Mouse (Mus musculus) right cerebral cortex, postnatal 36 days (tissue): ENCODE measurements around the gene Ces1g.
A peak's percentile ranks its signal among the peaks of the same experiment; 100 is the strongest.

Source experiments
- DNase-seq, 2 experiments: peaks; one replicate each; pipeline ENCODE4 v3.0.0; 2022; ENCODE audit warnings: low spot score in 2 of 2, mixed read lengths in 1 of 2

Ces1g gene

DNA sequence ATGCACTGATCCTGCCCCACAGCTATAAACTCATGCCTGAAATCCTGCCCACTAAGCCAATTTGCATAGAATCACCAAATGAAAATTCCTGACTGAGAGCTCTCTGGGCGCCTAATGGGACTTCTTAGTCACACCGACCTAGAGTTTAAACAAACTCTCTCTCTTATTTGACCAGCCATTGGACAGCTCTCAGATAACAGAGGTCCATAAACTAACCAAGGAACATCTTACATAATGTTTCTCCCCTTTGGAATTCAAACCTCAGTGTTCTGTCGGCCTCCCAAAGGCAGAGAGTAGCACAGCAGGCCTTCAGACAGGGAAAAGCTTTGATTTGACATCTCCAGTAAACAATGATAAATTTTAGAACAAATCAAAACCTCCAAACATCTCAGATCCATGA, at the start of gene Ces1g:
Gene Ces1g (minus strand): TSS at position 102 of the 400 bp plus-strand sequence.
- DNase-seq, result no peak

DNA sequence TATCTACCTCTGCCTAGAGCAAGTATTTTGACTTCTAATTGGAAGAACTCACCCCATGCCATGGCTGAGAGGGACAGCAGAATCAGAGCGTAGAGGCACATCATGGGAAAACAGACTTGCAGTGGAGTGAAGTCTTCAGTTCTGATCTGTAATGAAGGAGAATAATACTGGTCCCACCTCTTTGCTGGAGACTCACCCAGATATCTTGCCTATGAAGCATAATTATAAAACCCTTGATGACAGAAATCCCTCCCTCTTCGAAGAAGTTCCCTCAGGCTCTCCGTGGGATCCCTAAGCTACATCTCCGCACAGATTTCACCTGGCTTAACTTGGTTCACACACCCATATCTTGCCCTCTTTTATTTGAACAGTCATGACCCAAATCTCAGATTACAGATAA, 42.5 kb upstream of the Ces1g start, which contains the start of gene Ces1h:
Gene Ces1h (minus strand): TSS at position 101 of the 400 bp plus-strand sequence.
- DNase-seq, result no peak

DNA sequence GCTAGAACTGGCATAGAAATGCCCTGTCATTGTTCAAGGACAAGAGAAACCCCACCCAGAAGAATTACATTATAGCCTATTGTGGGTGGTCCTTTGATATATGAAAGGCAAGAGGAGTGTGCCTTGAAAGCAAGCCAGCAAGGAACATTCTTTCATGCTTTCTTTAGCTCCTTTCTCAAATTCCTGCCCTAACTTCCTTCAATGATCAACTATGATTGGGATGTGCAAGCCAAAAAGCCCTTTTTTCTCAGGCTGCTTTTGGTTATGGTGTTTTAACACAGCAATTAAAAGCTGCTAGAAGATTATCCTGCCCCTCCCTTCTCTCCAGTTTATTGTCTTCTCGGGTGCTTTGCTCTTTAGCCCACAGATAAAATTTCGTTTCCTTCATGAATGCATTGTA, 32.4 kb upstream of the Ces1g start:
- no peak for DNase-seq

DNA sequence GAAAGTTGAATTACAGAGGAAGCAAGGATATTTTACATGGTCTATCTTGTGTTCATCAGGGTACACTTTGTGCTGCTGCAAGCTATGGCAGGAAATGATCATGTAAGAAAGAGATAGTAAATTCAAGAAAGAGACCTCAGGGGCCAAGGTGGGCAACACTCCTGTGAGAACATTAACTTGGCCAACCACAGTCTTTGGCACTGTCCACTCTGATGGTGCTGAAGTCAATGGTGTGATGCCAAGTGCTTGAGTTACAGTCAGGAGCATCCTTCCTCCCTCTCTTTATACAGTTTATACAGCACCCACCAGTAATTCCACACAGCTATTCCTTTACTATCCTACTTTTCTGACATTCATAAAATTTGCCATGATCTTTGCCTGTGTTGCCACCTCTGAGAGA, 23.0 kb upstream of the Ces1g start:
- no peak for DNase-seq

DNA sequence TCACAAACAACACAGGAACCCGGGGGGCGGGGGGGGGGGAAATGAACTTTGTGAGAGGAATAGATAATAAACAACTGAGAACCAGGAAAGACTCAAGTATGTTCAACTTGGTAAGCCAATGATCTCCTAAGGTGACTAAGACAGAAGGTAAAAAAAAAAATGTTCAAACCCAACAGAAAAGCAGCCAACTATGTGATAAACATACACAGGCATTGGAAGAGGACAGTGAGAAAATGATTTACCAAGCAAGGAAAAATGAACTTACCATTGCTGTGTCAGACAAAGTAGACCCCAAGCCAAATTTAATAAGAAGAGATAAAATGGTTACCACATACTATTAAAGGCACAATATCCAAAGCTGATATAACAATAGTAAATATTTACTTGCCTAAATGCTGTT, 2.4 kb upstream of the Ces1g start:
- DNase-seq, result no peak

DNA sequence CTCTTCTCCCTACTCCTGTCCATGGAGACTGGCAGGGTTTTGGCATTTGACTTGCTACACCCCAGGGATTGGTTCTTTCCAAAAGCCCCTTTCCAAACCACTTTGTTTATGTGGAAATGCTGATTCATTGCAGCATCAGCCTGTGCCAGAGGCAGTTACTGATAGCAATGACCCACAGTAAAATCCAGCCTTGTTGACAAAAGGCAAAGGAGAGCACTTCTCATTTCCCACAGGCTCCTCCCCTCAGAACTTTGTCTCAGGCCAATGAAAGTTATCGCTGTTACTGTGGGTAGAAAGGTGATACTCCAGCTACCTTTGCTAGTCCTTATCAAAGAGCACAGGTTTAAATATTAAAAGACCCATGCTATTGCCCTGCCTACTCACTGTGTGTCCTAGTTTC, 4.4 kb downstream of the Ces1g start:
- DNase-seq, result no peak

DNA sequence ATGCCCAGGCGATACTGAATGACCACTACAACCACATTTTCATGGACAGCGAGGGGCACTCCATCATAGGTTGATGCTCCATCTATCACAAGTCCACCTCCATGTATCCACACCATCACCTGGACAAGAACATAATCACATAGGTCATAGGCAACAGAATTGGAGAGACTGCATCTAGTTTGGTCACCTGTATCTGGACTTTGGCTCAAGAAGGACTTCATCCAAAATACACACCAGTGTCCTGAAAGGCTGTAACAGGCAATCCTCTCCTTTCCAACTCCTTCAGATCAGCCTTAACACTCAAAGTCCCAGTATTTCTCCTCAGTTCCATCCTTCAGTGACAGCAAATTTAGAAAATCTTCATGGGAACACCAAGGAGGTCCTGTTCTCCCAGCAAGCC, 6.0 kb downstream of the Ces1g start:
- no peak for DNase-seq

DNA sequence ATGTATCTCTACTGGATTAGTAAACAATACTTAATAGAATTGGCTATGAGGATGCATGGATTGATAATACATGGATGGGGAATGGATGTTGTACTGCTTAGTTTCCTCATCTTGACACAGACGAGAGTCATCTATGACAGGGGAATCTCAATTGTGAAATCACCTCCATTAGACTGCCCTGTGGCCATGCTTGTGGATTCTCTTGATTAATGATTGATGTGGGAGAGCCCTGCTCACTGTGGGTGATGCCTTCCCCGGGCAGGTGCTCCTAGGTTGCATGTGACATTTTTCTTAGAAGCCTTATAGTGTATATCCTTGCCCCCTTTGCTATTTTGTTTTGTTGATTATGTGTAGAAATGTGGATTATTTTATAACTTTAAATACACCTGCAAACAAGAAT, 12.0 kb downstream of the Ces1g start:
- no peak for DNase-seq

DNA sequence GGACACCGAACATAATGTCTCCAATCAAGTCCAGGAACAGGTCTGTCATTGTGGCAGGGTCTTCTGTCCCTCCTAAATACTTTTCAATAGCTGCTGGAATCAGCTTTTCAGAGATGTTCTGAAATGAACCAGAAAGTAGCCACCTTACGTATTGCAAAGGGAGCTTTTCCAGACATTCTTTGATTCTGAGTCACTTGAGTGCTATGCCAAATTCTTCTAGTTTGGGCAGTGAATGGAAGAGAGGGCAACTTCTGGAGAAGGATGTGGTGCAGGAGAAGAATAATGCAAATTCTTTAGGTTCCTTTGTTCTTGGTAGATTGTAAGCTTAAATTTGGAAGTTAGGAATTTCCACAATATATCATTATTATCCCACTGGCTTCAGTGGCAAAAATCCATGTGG, 20.1 kb downstream of the Ces1g start:
- no peak for DNase-seq

DNA sequence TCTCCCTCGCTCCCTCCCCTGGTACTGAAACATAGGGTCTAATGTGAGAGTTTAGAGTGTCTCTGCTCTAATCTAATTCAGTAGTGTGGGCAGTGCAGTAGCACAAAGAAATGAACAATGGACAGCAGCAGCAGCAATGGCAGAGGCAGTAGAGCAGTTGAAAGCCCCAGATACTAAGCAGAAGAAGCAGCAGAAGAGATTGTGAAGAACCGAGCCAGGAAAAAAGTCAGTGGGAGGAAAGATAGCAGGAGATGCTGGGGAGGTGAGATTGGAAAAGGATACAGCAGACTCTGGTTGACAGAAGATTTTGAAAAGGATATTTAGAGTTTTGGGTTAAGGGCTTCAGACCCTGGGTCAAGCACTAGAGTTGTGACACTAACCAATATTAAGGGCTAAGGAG, 21.6 kb downstream of the Ces1g start:
- DNase-seq, result peak in 1 of 2 experiments; percentile 1

DNA sequence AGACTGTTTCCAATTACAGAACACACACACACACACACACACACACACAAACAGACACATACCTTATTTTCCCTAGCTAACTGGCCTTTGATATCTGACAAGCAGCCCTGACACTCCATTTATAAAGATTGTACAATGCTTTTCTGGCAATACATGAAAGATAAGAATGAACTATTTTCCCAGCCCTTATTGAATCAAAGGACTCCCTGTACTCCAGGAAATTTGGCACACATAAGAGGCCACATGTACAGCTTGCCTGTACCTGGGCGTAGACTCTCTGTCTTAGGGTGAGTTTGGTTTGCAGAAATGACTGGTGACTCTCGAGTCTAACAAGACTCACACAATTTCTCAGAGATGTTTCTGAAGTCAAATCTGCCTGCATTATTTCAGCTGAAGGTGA, 53.2 kb downstream of the Ces1g start:
- no peak for DNase-seq

DNA sequence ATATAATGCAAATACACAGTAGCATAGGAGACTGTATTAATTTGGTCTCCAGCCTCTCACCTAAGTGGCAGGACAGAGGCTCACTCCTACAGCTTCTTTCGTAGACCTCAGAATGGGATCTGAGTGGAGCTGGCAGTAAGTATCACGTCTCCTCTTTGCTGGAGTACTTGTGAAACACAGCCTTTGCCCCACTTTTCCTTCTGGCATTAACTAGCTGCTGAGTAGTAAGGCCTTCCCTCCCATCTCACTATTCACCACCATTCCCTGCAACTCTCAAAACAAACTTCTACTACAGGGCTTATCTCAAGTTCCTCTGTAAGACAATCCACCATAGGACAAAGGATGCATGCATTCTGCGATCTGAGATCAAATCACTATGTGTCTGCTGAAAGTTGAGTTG, 54.8 kb downstream of the Ces1g start:
- DNase-seq, result no peak

DNA sequence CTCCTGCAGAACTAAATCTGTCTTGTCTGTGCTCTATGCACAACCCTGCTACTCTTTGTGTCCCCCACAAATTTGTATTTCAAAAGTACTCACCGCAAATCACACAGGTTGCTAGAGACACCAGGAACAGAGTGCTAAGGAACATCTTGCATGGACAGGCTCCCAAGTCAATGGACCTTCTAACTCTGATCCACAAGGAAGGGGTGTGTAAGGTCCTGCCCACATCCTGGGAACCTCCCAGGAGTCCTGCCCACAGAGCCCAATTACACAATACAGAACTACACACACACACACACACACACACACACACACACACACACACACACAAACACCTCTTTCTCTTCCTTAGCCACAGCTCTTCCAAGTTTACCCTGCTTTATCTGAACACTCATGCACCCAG, 57.6 kb downstream of the Ces1g start, which contains the start of gene Ces1f:
Gene Ces1f (minus strand): TSS at position 192 of the 400 bp plus-strand sequence.
- no peak for DNase-seq

DNA sequence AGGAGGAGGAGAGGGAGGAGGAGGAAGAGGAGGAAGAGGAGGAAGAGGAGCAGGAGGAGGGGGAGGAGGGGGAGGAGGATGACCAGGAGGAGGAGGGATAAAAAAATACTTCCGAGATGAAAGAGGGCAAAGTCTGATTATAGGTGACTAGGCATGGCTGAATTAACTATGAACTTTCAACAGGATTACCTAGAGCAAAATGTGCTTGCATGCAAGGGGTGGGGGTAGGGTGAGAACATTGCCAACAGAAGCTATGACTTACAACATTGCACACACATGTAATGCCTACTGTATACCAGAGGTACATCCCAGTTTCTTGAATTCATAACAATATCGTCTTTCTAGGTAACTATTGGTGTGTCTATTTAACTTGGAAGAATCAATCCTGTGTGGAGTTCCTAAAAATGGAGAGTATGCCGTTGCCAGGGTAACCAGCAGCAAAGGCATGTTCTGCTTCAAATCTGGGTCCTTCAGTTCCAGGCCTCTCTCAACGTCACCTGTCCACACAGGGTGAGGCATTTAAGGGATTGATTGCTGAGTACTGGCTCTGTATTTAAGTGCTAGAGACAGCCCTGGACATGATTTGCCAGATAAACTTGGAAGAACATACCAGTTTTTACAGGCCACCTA, 58.8 kb downstream of the Ces1g start:
- DNase-seq, result no peak

DNA sequence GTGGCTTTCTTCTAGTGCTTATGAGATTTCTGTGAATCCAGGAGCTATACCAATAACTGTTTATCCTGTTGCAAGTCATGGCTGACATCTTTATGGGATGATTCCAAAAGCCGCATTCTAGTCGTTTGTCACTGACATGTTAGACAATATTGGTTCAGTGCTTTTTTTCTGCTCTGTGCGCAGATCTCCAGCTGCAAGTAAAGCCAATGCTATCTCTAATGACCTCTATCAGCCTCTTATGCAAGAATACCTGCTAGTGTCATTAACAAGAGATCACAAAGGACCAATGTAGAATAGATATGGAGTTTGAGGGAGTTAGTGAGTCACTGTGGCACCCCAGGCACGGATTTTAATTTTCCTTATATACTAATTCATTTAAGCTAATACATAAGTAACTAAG, 62.5 kb downstream of the Ces1g start:
- no peak for DNase-seq

DNA sequence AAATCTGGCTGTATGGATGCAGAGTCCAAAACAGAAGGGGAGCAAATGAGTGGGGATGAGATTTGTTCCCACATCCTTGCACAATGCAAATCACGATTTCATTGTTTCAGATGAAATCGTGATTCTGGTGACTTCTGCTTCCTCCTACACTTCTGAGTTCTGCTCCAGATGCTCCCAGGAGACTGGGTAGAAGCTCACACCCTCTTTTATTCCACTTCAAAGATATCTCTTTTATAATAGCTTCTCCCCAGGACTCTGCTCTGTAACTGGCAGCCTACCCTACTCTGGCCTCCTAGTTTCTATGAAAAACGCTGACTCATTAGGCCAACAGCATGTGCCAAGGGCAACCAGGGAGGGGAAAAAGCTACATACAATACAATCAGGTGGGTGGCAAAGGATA, 63.8 kb downstream of the Ces1g start:
- DNase-seq, result peak; percentile 11 to 38

DNA sequence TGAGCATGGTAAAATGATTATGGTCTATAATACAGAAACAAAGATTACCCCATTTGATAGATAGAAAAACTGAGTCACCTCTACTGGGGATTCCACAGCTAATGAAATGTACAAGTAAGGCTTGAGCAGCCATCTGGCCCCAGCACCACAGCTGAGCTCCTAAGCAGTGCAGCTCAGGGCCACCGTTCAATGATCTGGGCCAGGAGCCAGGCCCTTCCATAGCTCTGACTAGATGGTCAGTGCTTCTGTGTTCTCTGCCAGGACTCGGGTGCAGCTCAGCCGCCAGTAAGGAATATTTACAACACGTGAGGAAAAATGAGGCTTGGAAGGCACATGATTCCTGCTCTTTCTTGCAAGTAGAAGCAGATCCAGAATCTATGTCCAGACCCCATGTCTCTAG, 64.4 kb downstream of the Ces1g start:
- no peak for DNase-seq

DNA sequence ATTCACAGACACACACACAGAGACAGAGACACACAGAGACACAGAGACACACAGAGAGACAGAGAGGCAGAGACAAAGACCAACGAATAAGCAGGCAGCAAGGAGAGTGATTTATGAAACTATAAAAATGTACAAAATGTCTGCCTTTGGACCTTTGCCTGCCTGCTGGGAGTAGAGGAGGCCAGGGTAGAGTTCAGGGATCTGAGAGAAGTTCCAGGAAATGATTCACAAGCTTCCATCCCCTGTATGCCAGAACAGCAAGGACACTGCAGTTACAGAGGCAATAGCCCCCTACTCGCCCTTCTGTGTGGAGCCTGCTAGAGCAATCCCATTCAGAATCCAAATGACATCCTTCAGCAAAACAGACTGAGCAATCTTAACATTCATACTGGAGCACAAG, 75.7 kb downstream of the Ces1g start:
- no peak for DNase-seq

DNA sequence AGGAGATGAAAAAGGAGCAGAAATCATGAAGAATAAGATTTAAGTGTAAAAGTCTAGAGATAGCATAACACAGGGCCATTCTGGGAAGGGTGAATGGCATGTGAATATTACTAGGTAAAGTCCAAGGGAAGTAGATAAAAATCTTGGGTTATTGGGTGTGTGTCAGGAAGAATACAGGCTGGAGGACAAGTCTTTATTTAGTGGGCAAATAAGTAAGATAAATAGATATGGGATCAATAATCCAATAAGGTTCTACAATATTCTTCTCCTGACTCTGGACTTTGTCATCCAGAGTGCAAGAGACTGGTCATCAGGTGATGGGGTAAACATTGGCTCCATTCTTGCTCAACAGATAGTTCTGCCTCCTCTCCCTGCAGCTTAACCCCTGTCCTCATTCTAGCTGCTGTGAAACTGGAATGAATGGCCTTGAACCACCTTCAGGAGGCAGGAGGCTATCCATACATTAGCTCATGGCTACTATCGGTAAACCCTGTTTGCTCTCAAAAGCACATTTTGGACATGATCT, 84.6 kb downstream of the Ces1g start:
- DNase-seq, result no peak
